Mouse (Mus musculus) limb, embryonic 11.5 days (tissue): Measurements from ENCODE around the gene Fam178b. TPM values are rescaled to one million over a fixed set of nuclear protein-coding genes. Genes with fewer than 3 reads are reported as not detected.

Experiments
- ATAC-seq: fragments of 200-750 bp; cut with Nextera tagmentation; 2 replicates; pipeline ENCODE4 v1.8.0; 2017; ENCODE audit warnings: low read depth; ENCODE audit not compliant: insufficient number of reproducible peaks, low FRiP score, low TSS enrichment
- DNase-seq: peaks from one replicate; pipeline ENCODE4 v3.0.0-alpha.2; 2015; ENCODE audit warnings: low spot score
- H3K27ac ChIP-seq: fragments of 300-500 bp; sonication (generic); replicated peaks from 2 replicates; pipeline ENCODE4 v1.5.1; 2014; ENCODE audit warnings: low read depth, mild to moderate bottlenecking, low read length
- H3K27me3 ChIP-seq: fragments of 300-500 bp; sonication (generic); 2 replicates; pipeline ENCODE4 v1.6.1; 2014; ENCODE audit warnings: mild to moderate bottlenecking, low read length, mixed read lengths; ENCODE audit not compliant: control insufficient read depth, insufficient read depth
- H3K36me3 ChIP-seq: fragments of 300-500 bp; sonication (generic); 2 replicates; pipeline ENCODE4 v1.6.1; 2014; ENCODE audit warnings: mild to moderate bottlenecking, low read length, moderate library complexity, mixed read lengths; ENCODE audit not compliant: control insufficient read depth, insufficient read depth
- H3K4me1 ChIP-seq: fragments of 300-500 bp; sonication (generic); 2 replicates; pipeline ENCODE4 v1.6.1; 2014; ENCODE audit warnings: low read length, mixed read lengths; ENCODE audit not compliant: control insufficient read depth, insufficient read depth
- H3K4me2 ChIP-seq: fragments of 300-500 bp; sonication (generic); 2 replicates; pipeline ENCODE4 v1.6.1; 2014; ENCODE audit warnings: low read depth, mild to moderate bottlenecking, moderate library complexity; ENCODE audit not compliant: severe bottlenecking
- H3K4me3 ChIP-seq: fragments of 300-500 bp; sonication (generic); 2 replicates; pipeline ENCODE4 v1.5.1; 2014; ENCODE audit warnings: low read depth, low read length
- H3K9ac ChIP-seq: fragments of 300-500 bp; sonication (generic); 2 replicates; pipeline ENCODE4 v1.6.1; 2014; ENCODE audit warnings: mild to moderate bottlenecking, low read length
- H3K9me3 ChIP-seq: fragments of 300-500 bp; sonication (generic); 2 replicates; pipeline ENCODE4 v1.6.1; 2016; ENCODE audit warnings: low read length; ENCODE audit not compliant: control insufficient read depth
- WGBS: fragments of 180-500 bp; shearing (Covaris S2); extraction: QIAGEN DNeasy Blood & Tissue Kit; methylation state at CpG from one replicate; pipeline ENCODE4 v1.1.7; 2014; 5-methylcytosine and 5-hydroxymethylcytosine counted together
- polyA plus RNA-seq: library from polyadenylated mRNA; unstranded; fragments of >200 nt; fragmentation: Nextera tagmentation; extraction: Ambion mirVana; gene quantifications from 2 replicates; pipeline ENCODE4 v1.2.1, GENCODE M21; 2014

Fam178b gene
- polyA plus RNA-seq, 1 experiment from 2014 or later = 0.36 TPM

DNA sequence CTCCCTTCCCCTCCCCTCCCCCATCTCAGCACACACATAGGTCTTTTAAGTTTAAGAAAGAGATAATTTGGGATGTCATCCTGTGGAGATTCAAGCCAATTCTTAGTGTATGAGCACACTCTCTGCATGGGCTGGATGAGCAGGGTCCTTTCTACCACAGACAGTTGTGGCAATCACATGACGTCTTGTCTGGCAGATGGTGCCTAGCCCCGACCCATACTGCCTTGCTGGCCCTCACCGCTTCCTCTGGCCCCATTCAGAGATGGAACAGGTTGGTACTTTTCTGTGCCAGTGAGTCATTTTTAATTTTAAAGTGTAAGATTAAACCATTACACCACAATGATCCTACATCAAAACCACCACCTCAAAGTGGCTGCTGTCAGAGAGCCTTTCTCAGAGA is 36.7 kb downstream of the Fam178b start:
- Histone ChIP-seq H3K4me2 (no peak overlapping the region), H3K9me3 (no peaks in the 10 kb centered on the region), H3K36me3 (no peaks in the 10 kb centered on the region), H3K4me3 (no peak overlapping the region), H3K27me3 (no peaks in the 10 kb centered on the region), H3K4me1 (no peaks in the 10 kb centered on the region), H3K9ac (no peak overlapping the region), H3K27ac (no peak overlapping the region)
- WGBS = 75% methylated on average over 3 of the region's 3 CpGs
- ATAC-seq (no peak), DNase-seq (no peak)

- no peaks in the 10 kb centered on the region for H3K9me3 ChIP-seq
- 88% methylated on average over 9 of the region's 9 CpGs for WGBS
Measured at GRCm38 (mm10) chr1:36644615-36645007, 38.4 kb downstream of the Fam178b start.

GRCm38 (mm10) chr1:36643957-36644614 is 38.9 kb downstream of the Fam178b start:
- H3K27ac ChIP-seq = no peak overlapping the region
- ATAC-seq (no peak), DNase-seq (no peak)
- H3K9me3 ChIP-seq = no peaks in the 10 kb centered on the region
- no peaks in the 10 kb centered on the region for H3K36me3 ChIP-seq
- no peak overlapping the region for H3K4me3 ChIP-seq
- no peak overlapping the region for H3K9ac ChIP-seq
- H3K27me3 ChIP-seq = no peaks in the 10 kb centered on the region
- 91% methylated on average over 7 of the region's 7 CpGs for WGBS
- H3K4me2 ChIP-seq = no peak overlapping the region
- no peaks in the 10 kb centered on the region for H3K4me1 ChIP-seq

More at GRCm38 (mm10) chr1:36644615-36645007, 38.4 kb downstream of the Fam178b start:
- H3K9ac ChIP-seq = no peak overlapping the region
- DNase-seq (no peak), ATAC-seq (no peak)
- H3K4me3 ChIP-seq = no peak overlapping the region
- no peaks in the 10 kb centered on the region for H3K4me1 ChIP-seq
- H3K4me2 ChIP-seq = no peak overlapping the region
- H3K27me3 ChIP-seq = no peaks in the 10 kb centered on the region
- no peak overlapping the region for H3K27ac ChIP-seq
- H3K36me3 ChIP-seq = no peaks in the 10 kb centered on the region

GRCm38 (mm10) chr1:36635826-36636485 is 47.0 kb downstream of the Fam178b start:
- H3K4me3 ChIP-seq = no peak overlapping the region
- 81% methylated on average over 2 of the region's 2 CpGs for WGBS
- ATAC-seq (no peak), DNase-seq (no peak)
- H3K27ac ChIP-seq = no peak overlapping the region
- H3K4me1 ChIP-seq = no peaks in the 10 kb centered on the region; the same call in 1 of the 2 replicates
- H3K27me3 ChIP-seq = no peaks in the 10 kb centered on the region
- H3K36me3 ChIP-seq = no peaks in the 10 kb centered on the region
- no peak overlapping the region for H3K9ac ChIP-seq
- H3K9me3 ChIP-seq = no peaks in the 10 kb centered on the region
- H3K4me2 ChIP-seq = no peak overlapping the region

GRCm38 (mm10) chr1:36634940-36635339 is 48.0 kb downstream of the Fam178b start:
- no peak overlapping the region for H3K4me3 ChIP-seq
- H3K36me3 ChIP-seq = no peaks in the 10 kb centered on the region
- H3K27ac ChIP-seq = no peak overlapping the region
- H3K4me2 ChIP-seq = no peak overlapping the region
- 9% methylated on average over 5 of the region's 5 CpGs for WGBS
- ATAC-seq = peak; percentile 79
- H3K9ac ChIP-seq = no peak overlapping the region
- no peaks in the 10 kb centered on the region for H3K9me3 ChIP-seq
- no peaks in the 10 kb centered on the region for H3K27me3 ChIP-seq
- H3K4me1 ChIP-seq = no peaks in the 10 kb centered on the region; the same call in 1 of the 2 replicates
- peak; percentile 84 for DNase-seq

DNA sequence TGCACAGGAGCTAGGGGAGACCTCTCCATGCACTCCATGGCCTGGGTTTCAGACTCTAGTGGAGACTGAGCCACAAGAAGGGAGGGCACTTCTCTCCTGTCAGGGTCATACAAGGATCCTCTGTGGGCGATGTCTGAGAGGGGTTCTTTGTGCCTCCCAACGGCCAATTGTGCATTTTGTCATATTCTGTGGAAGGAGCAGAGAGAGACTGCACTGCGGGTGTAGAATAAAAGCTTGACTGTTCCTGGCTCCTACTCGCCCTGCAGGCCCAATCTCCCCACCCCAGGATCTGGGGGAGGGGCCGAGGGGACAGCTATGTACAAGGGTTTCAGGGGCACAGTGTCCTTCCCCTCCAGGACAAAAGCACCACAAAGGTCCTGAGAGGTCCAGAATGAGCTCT is 49.1 kb downstream of the Fam178b start:
- H3K27ac ChIP-seq = no peak overlapping the region
- H3K4me1 ChIP-seq = no peaks in the 10 kb centered on the region; the same call in 1 of the 2 replicates
- no peaks in the 10 kb centered on the region for H3K9me3 ChIP-seq
- H3K4me3 ChIP-seq = no peak overlapping the region
- no peak for DNase-seq
- H3K9ac ChIP-seq = no peak overlapping the region
- H3K27me3 ChIP-seq = no peaks in the 10 kb centered on the region
- WGBS = 76% methylated on average over 5 of the region's 5 CpGs
- no peaks in the 10 kb centered on the region for H3K36me3 ChIP-seq
- no peak overlapping the region for H3K4me2 ChIP-seq
- ATAC-seq = no peak

DNA sequence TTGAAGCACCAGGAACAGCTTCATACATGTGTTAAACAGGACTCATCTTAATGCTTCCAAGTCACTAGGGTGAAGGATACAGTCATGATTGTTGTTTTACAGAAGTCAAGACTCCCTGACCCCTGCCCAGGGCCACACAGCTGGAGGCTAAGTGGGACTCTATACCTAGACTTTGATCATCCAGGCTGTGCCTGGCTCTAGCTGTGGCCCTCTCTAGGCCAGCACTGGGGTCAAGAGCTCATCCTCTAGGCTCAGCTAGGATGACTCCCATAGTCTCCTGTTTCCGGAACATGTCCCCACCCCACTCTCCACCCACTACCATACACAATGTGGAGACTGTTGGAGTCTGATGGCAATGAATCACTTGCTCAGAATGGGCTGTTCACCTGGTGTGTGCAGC is 50.1 kb downstream of the Fam178b start:
- Histone ChIP-seq H3K4me1 (peaks cover 3% of the 10 kb centered on the region), H3K9ac (no peak overlapping the region), H3K36me3 (no peaks in the 10 kb centered on the region), H3K9me3 (no peaks in the 10 kb centered on the region), H3K4me3 (no peak overlapping the region), H3K27ac (no peak overlapping the region), H3K4me2 (no peak overlapping the region), H3K27me3 (no peaks in the 10 kb centered on the region)
- WGBS = 80% methylated on average over 1 of the region's 1 CpGs
- ATAC-seq (no peak), DNase-seq (no peak)

- ATAC-seq (no peak), DNase-seq (no peak)
- Histone ChIP-seq H3K27me3 (no peaks in the 10 kb centered on the region), H3K27ac (no peak overlapping the region), H3K4me3 (no peak overlapping the region), H3K4me2 (no peak overlapping the region), H3K9me3 (no peaks in the 10 kb centered on the region), H3K4me1 (peaks cover 3% of the 10 kb centered on the region), H3K36me3 (no peaks in the 10 kb centered on the region), H3K9ac (no peak overlapping the region)
- 85% methylated on average over 4 of the region's 4 CpGs for whole genome bisulfite sequencing
Measured at GRCm38 (mm10) chr1:36632090-36632489, 50.9 kb downstream of the Fam178b start.
